Mouse (Mus musculus): ENCODE data around the gene Kmt2d. TPM values are rescaled to one million over a fixed set of nuclear protein-coding genes. Genes with fewer than 3 reads are reported as not detected.
A peak's percentile ranks its signal among the peaks of the same experiment; 100 is the strongest.

Kmt2d gene
- total and polyA plus RNA-seq, 3 experiments, result 4.8 to 22.7 (median 14.1) TPM

- Histone ChIP-seq H3K4me2 (ENCODE audit: insufficient read depth, low read depth, poor library complexity, severe bottlenecking) (peak overlapping the region; percentile 41), H3K9me3 (replicated peaks; ENCODE audit: low read length) (peaks cover 10% of the 10 kb centered on the region), H3K79me2 (replicated peaks; ENCODE audit: control insufficient read depth, extremely low read depth, insufficient read depth, poor library complexity, severe bottlenecking) (no peaks in the 10 kb centered on the region), H3K4me3 (replicated peaks in 1 of 3; ENCODE audit: low read depth in 2 of 3, low read length in 2 of 3, poor library complexity in 1 of 3) (no peak overlapping the region), H3K36me3 (replicated peaks in 1 of 2; ENCODE audit: control insufficient read depth in 1 of 2, insufficient read depth in 1 of 2, low read length in 1 of 2) (no peaks in the 10 kb centered on the region), H3K27me3 (replicated peaks) (peaks cover 56% of the 10 kb centered on the region), H3K9ac (ENCODE audit: insufficient read depth, low read depth) (no peak overlapping the region), H3K27ac (ENCODE audit: insufficient read depth, low read depth) (no peak overlapping the region), H3K4me1 (ENCODE audit: control insufficient read depth in 1 of 2, insufficient read depth in 2 of 2) (peaks cover 28 to 42% of the 10 kb centered on the region in 2 experiments)
- no peak for DNase-seq (ENCODE audit: extremely low read depth)
- TF ChIP-seq SIN3A (IDR thresholded peaks at IDR 0.05; ENCODE audit: low read length) (no peak), ZNF384 (IDR thresholded peaks at IDR 0.05; ENCODE audit: low read depth, low read length) (no peak), NRF1 (IDR thresholded peaks at IDR 0.05; ENCODE audit: low read depth, low read length) (peak; percentile 77)
- in situ Hi-C loops (cut with MboI; ENCODE audit: low pct_ligation_motif_present, low pct_unique_long_range_greater_than_20kb, low sequenced_read_pairs), result no loop called here
- dilution Hi-C loops (cut with MboI; ENCODE audit: extremely low pct_ligation_motif_present, extremely low pct_unique_long_range_greater_than_20kb, low sequenced_read_pairs), result no loop called here
These were observed 74.0 kb downstream of the Kmt2d start for GRCm38 (mm10) chr15:98796803-98797595.

GRCm38 (mm10) chr15:98793141-98793698 lies 77.8 kb downstream of the Kmt2d start:
- no peaks in the 10 kb centered on the region for H3K79me2 ChIP-seq (replicated peaks; ENCODE audit: control insufficient read depth, extremely low read depth, insufficient read depth, poor library complexity, severe bottlenecking)
- dilution Hi-C loops (cut with MboI; ENCODE audit: extremely low pct_ligation_motif_present, extremely low pct_unique_long_range_greater_than_20kb, low sequenced_read_pairs) (no loop called here), in situ Hi-C loops (cut with MboI; ENCODE audit: low pct_ligation_motif_present, low pct_unique_long_range_greater_than_20kb, low sequenced_read_pairs) (no loop called here)
- no peak overlapping the region for H3K4me2 ChIP-seq (ENCODE audit: insufficient read depth, low read depth, poor library complexity, severe bottlenecking)
- H3K9me3 ChIP-seq (replicated peaks; ENCODE audit: low read length), result peaks cover 23% of the 10 kb centered on the region
- no peak for DNase-seq (ENCODE audit: extremely low read depth)
- peaks cover 68% of the 10 kb centered on the region for H3K27me3 ChIP-seq (replicated peaks)
- H3K36me3 ChIP-seq (replicated peaks in 1 of 2; ENCODE audit: control insufficient read depth in 1 of 2, insufficient read depth in 1 of 2, low read length in 1 of 2), result no peaks in the 10 kb centered on the region
- TF ChIP-seq JUND (conservative IDR thresholded peaks at IDR 0.05; ENCODE audit: low read depth, low read length) (no peak), UBTF (IDR thresholded peaks at IDR 0.05; ENCODE audit: low read depth, low read length) (no peak), CTCF (conservative IDR thresholded peaks at IDR 0.05 in 1 of 2, IDR thresholded peaks at IDR 0.05 in 1 of 2; ENCODE audit: low read depth in 2 of 2, low read length in 2 of 2) (no peak), MXI1 (IDR thresholded peaks at IDR 0.05; ENCODE audit: low read depth, low read length) (no peak), MAX (IDR thresholded peaks at IDR 0.05; ENCODE audit: low read length) (no peak), RAD21 (IDR thresholded peaks at IDR 0.05; ENCODE audit: low read depth, low read length) (no peak)
- peaks cover 40 to 53% of the 10 kb centered on the region in 2 experiments for H3K4me1 ChIP-seq (ENCODE audit: control insufficient read depth in 1 of 2, insufficient read depth in 2 of 2)
- H3K9ac ChIP-seq (ENCODE audit: insufficient read depth, low read depth), result no peak overlapping the region
- H3K4me3 ChIP-seq (replicated peaks in 1 of 3; ENCODE audit: low read depth in 2 of 3, low read length in 2 of 3, poor library complexity in 1 of 3), result no peak overlapping the region
- no peak overlapping the region for H3K27ac ChIP-seq (ENCODE audit: insufficient read depth, low read depth)

DNA sequence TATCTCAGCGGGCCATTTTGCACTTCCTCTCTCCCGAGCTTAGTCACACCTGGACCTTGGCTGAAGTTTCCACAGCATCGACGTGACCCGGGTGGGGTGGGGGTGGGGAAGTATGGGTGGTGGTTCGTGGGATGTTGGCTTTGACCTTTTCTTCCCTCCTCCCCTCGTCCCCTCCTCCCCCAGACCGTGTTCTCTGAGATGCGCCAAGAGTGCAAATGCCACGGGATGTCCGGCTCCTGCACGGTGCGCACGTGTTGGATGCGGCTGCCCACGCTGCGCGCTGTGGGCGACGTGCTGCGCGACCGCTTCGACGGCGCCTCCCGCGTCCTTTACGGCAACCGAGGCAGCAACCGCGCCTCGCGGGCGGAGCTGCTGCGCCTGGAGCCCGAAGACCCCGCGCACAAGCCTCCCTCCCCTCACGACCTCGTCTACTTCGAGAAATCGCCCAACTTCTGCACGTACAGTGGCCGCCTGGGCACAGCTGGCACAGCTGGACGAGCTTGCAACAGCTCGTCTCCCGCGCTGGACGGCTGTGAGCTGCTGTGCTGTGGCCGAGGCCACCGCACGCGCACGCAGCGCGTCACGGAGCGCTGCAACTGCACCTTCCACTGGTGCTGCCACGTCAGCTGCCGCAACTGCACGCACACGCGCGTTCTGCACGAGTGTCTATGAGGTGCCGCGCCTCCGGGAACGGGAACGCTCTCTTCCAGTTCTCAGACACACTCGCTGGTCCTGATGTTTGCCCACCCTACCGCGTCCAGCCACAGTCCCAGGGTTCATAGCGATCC lies 78.6 kb downstream of the Kmt2d start:
- Histone ChIP-seq H3K4me3 (replicated peaks in 1 of 3; ENCODE audit: low read depth in 2 of 3, low read length in 2 of 3, poor library complexity in 1 of 3) (no peak overlapping the region), H3K9ac (ENCODE audit: insufficient read depth, low read depth) (no peak overlapping the region), H3K79me2 (replicated peaks; ENCODE audit: control insufficient read depth, extremely low read depth, insufficient read depth, poor library complexity, severe bottlenecking) (no peaks in the 10 kb centered on the region), H3K4me1 (ENCODE audit: control insufficient read depth in 1 of 2, insufficient read depth in 2 of 2) (peaks cover 38 to 46% of the 10 kb centered on the region in 2 experiments), H3K27me3 (replicated peaks) (peaks cover 66% of the 10 kb centered on the region), H3K27ac (ENCODE audit: insufficient read depth, low read depth) (no peak overlapping the region), H3K4me2 (ENCODE audit: insufficient read depth, low read depth, poor library complexity, severe bottlenecking) (no peak overlapping the region), H3K36me3 (replicated peaks in 1 of 2; ENCODE audit: control insufficient read depth in 1 of 2, insufficient read depth in 1 of 2, low read length in 1 of 2) (no peaks in the 10 kb centered on the region), H3K9me3 (replicated peaks; ENCODE audit: low read length) (peaks cover 23% of the 10 kb centered on the region)
- in situ Hi-C loops (cut with MboI; ENCODE audit: low pct_ligation_motif_present, low pct_unique_long_range_greater_than_20kb, low sequenced_read_pairs) (no loop called here), dilution Hi-C loops (cut with MboI; ENCODE audit: extremely low pct_ligation_motif_present, extremely low pct_unique_long_range_greater_than_20kb, low sequenced_read_pairs) (no loop called here)
- no peak for DNase-seq (ENCODE audit: extremely low read depth)
- no peak for TF ChIP-seq JUND (conservative IDR thresholded peaks at IDR 0.05; ENCODE audit: low read depth, low read length)
- no peak for TF ChIP-seq RCOR1 (conservative IDR thresholded peaks at IDR 0.05; ENCODE audit: low read depth, low read length)
- no peak for TF ChIP-seq MAFK (IDR thresholded peaks at IDR 0.05; ENCODE audit: insufficient replicate concordance, low read length)
- TF ChIP-seq PAX5 (IDR thresholded peaks at IDR 0.05; ENCODE audit: low read length), result no peak
- no peak for TF ChIP-seq NRF1 (IDR thresholded peaks at IDR 0.05; ENCODE audit: low read depth, low read length)
- no peak for TF ChIP-seq ZMIZ1 (IDR thresholded peaks at IDR 0.05; ENCODE audit: low read depth, low read length)
- no peak for TF ChIP-seq ETS1 (conservative IDR thresholded peaks at IDR 0.05; ENCODE audit: low read depth, low read length)
- no peak for TF ChIP-seq POLR2AphosphoS2 (IDR thresholded peaks at IDR 0.05; ENCODE audit: low read depth, low read length)
- no peak for TF ChIP-seq USF2 (conservative IDR thresholded peaks at IDR 0.05; ENCODE audit: low read depth, low read length)
- TF ChIP-seq ZKSCAN1 (IDR thresholded peaks at IDR 0.05; ENCODE audit: borderline replicate concordance, low read depth, low read length), result no peak
- TF ChIP-seq CHD1 (IDR thresholded peaks at IDR 0.05; ENCODE audit: low read depth, low read length), result no peak
- no peak for TF ChIP-seq UBTF (IDR thresholded peaks at IDR 0.05; ENCODE audit: low read depth, low read length)
- no peak for TF ChIP-seq MAZ (IDR thresholded peaks at IDR 0.05; ENCODE audit: low read depth, low read length)
- no peak for TF ChIP-seq BHLHE40 (IDR thresholded peaks at IDR 0.05; ENCODE audit: low read depth, low read length)
- no peak for TF ChIP-seq USF1 (IDR thresholded peaks at IDR 0.05; ENCODE audit: low read depth, low read length)
